Mouse (Mus musculus) heart, embryonic 11.5 days (tissue): ENCODE data around the gene Ankrd12. TPM values are rescaled to one million over a fixed set of nuclear protein-coding genes. Genes with fewer than 3 reads are reported as not detected.
"Not testable (repeated sequence)": the region's sequence is repeated elsewhere in the genome, so short reads cannot be mapped to it uniquely, and the experiment has no call there.

Experiments used
- ATAC-seq: fragments of 200-750 bp; cut with Nextera tagmentation; replicated peaks from 2 replicates; pipeline ENCODE4 v1.8.0; 2017; ENCODE audit warnings: moderate library complexity; ENCODE audit not compliant: insufficient number of reproducible peaks, low FRiP score, low TSS enrichment
- H3K27ac ChIP-seq: fragments of 300-500 bp; sonication (generic); 2 replicates; pipeline ENCODE4 v1.5.1; 2014; ENCODE audit warnings: mild to moderate bottlenecking, low read depth, low read length
- H3K27me3 ChIP-seq: fragments of 300-500 bp; sonication (generic); 2 replicates; pipeline ENCODE4 v1.6.1; 2014; ENCODE audit warnings: mild to moderate bottlenecking, low read length, mixed read lengths; ENCODE audit not compliant: control insufficient read depth, insufficient read depth
- H3K36me3 ChIP-seq: fragments of 300-500 bp; sonication (generic); 2 replicates; pipeline ENCODE4 v1.6.1; 2014; ENCODE audit warnings: mild to moderate bottlenecking, low read length, moderate library complexity, mixed read lengths; ENCODE audit not compliant: control insufficient read depth, insufficient read depth
- H3K4me1 ChIP-seq: fragments of 300-500 bp; sonication (generic); 2 replicates; pipeline ENCODE4 v1.6.1; 2014; ENCODE audit warnings: low read length; ENCODE audit not compliant: control insufficient read depth, insufficient read depth
- H3K4me2 ChIP-seq: fragments of 300-500 bp; sonication (generic); 2 replicates; pipeline ENCODE4 v1.6.1; 2014; ENCODE audit warnings: mild to moderate bottlenecking, moderate library complexity
- H3K4me3 ChIP-seq: fragments of 300-500 bp; sonication (generic); 2 replicates; pipeline ENCODE4 v1.5.1; 2014; ENCODE audit warnings: low read depth, low read length
- H3K9ac ChIP-seq: fragments of 300-500 bp; sonication (generic); 2 replicates; pipeline ENCODE4 v1.6.1; 2014; ENCODE audit warnings: mild to moderate bottlenecking, low read depth, low read length, moderate library complexity
- H3K9me3 ChIP-seq: fragments of 300-500 bp; sonication (generic); replicated peaks from 2 replicates; pipeline ENCODE4 v1.6.1; 2016; ENCODE audit warnings: low read length; ENCODE audit not compliant: control insufficient read depth
- WGBS: fragments of 180-500 bp; shearing (Covaris S2); extraction: QIAGEN DNeasy Blood & Tissue Kit; methylation state at CpG from one replicate; pipeline ENCODE4 v1.1.7; 2014; ENCODE audit not compliant: insufficient replicate concordance; 5-methylcytosine and 5-hydroxymethylcytosine counted together
- polyA plus RNA-seq: library from polyadenylated mRNA; unstranded; fragments of >200 nt; fragmentation: Nextera tagmentation; extraction: Ambion mirVana; gene quantifications from 2 replicates; pipeline ENCODE4 v1.2.1, GENCODE M21; 2014

Gene Ankrd12
- polyA plus RNA-seq, 1 experiment from 2014 or later, result 17.7 TPM

- H3K4me1 ChIP-seq, result no peaks in the 10 kb centered on the region
- no peaks in the 10 kb centered on the region for H3K36me3 ChIP-seq
- no peak overlapping the region for H3K27ac ChIP-seq
- no peak overlapping the region for H3K4me2 ChIP-seq
- ATAC-seq, result no peak
- no peak overlapping the region for H3K9ac ChIP-seq
- H3K9me3 ChIP-seq, result no peaks in the 10 kb centered on the region
- 74% methylated on average over 5 of the region's 5 CpGs for WGBS
- no peaks in the 10 kb centered on the region for H3K27me3 ChIP-seq
- no peak overlapping the region for H3K4me3 ChIP-seq
These were observed 35.9 kb downstream of the Ankrd12 start for GRCm38 (mm10) chr17:66041020-66041419.

- 90% methylated on average over 5 of the region's 5 CpGs for WGBS
- no peak overlapping the region for H3K27ac ChIP-seq
- H3K9ac ChIP-seq, result no peak overlapping the region
- H3K9me3 ChIP-seq, result no peaks in the 10 kb centered on the region
- no peaks in the 10 kb centered on the region for H3K4me1 ChIP-seq
- no peaks in the 10 kb centered on the region for H3K36me3 ChIP-seq
- ATAC-seq, result no peak
- H3K27me3 ChIP-seq, result no peaks in the 10 kb centered on the region
- H3K4me3 ChIP-seq, result no peak overlapping the region
- no peak overlapping the region for H3K4me2 ChIP-seq
These were observed 43.6 kb downstream of the Ankrd12 start for GRCm38 (mm10) chr17:66033239-66033638.

GRCm38 (mm10) chr17:66031991-66032390 lies 44.9 kb downstream of the Ankrd12 start:
- Histone ChIP-seq H3K9ac (no peak overlapping the region), H3K4me2 (no peak overlapping the region), H3K27me3 (no peaks in the 10 kb centered on the region), H3K4me3 (no peak overlapping the region), H3K4me1 (no peaks in the 10 kb centered on the region), H3K36me3 (peaks cover 2% of the 10 kb centered on the region; the same call in 1 of the 2 replicates), H3K27ac (no peak overlapping the region), H3K9me3 (no peaks in the 10 kb centered on the region)
- ATAC-seq, result no peak
- 92% methylated on average over 5 of the region's 5 CpGs for WGBS

GRCm38 (mm10) chr17:66024211-66024610 lies 52.7 kb downstream of the Ankrd12 start:
- H3K9me3 ChIP-seq, result no peaks in the 10 kb centered on the region
- ATAC-seq, result no peak
- whole genome bisulfite sequencing, result 90% methylated on average over 7 of the region's 7 CpGs

GRCm38 (mm10) chr17:66011790-66012189 lies 65.1 kb downstream of the Ankrd12 start:
- ATAC-seq, result no peak
- no peak overlapping the region for H3K9ac ChIP-seq
- H3K4me1 ChIP-seq, result no peaks in the 10 kb centered on the region
- H3K4me3 ChIP-seq, result no peak overlapping the region
- H3K27me3 ChIP-seq, result no peaks in the 10 kb centered on the region
- H3K4me2 ChIP-seq, result no peak overlapping the region
- no peaks in the 10 kb centered on the region for H3K36me3 ChIP-seq
- H3K27ac ChIP-seq, result no peak overlapping the region
- no peaks in the 10 kb centered on the region for H3K9me3 ChIP-seq
- 54% methylated on average over 2 of the region's 2 CpGs for WGBS

More at GRCm38 (mm10) chr17:66024211-66024610, 52.7 kb downstream of the Ankrd12 start:
- Histone ChIP-seq H3K27me3 (no peaks in the 10 kb centered on the region), H3K4me1 (no peaks in the 10 kb centered on the region), H3K4me2 (no peak overlapping the region), H3K9ac (no peak overlapping the region), H3K36me3 (peaks cover 6% of the 10 kb centered on the region; the same call in 1 of the 2 replicates), H3K4me3 (no peak overlapping the region), H3K27ac (no peak overlapping the region)

- ATAC-seq, result no peak
- Histone ChIP-seq H3K9ac (no peak overlapping the region), H3K4me1 (no peaks in the 10 kb centered on the region), H3K27me3 (no peaks in the 10 kb centered on the region), H3K36me3 (no peaks in the 10 kb centered on the region), H3K4me3 (no peak overlapping the region), H3K27ac (no peak overlapping the region), H3K9me3 (no peaks in the 10 kb centered on the region), H3K4me2 (no peak overlapping the region)
- WGBS, result 68% methylated on average over 5 of the region's 5 CpGs
These were observed 69.0 kb downstream of the Ankrd12 start for GRCm38 (mm10) chr17:66007892-66008291.

GRCm38 (mm10) chr17:66007473-66007872 lies 69.4 kb downstream of the Ankrd12 start:
- H3K4me1 ChIP-seq, result no peaks in the 10 kb centered on the region
- H3K9ac ChIP-seq, result no peak overlapping the region
- no peaks in the 10 kb centered on the region for H3K9me3 ChIP-seq
- no peaks in the 10 kb centered on the region for H3K27me3 ChIP-seq
- H3K4me3 ChIP-seq, result no peak overlapping the region
- WGBS, result 79% methylated on average over 2 of the region's 2 CpGs
- ATAC-seq, result no peak
- H3K27ac ChIP-seq, result no peak overlapping the region
- H3K4me2 ChIP-seq, result no peak overlapping the region
- H3K36me3 ChIP-seq, result no peaks in the 10 kb centered on the region

- Histone ChIP-seq H3K4me3 (no peak overlapping the region), H3K36me3 (no peaks in the 10 kb centered on the region), H3K4me1 (no peaks in the 10 kb centered on the region), H3K9me3 (no peaks in the 10 kb centered on the region), H3K27me3 (no peaks in the 10 kb centered on the region), H3K9ac (no peak overlapping the region), H3K27ac (no peak overlapping the region), H3K4me2 (no peak overlapping the region)
- no peak for ATAC-seq
- 71% methylated on average over 3 of the region's 3 CpGs for WGBS
These were observed 88.6 kb downstream of the Ankrd12 start for GRCm38 (mm10) chr17:65988151-65988820.

- not testable (repeated sequence) for H3K4me3 ChIP-seq, H3K36me3 ChIP-seq, H3K27ac ChIP-seq, H3K9ac ChIP-seq, H3K4me1 ChIP-seq, H3K27me3 ChIP-seq, H3K4me2 ChIP-seq, ATAC-seq, H3K9me3 ChIP-seq
These were observed 100.2 kb downstream of the Ankrd12 start for GRCm38 (mm10) chr17:65976720-65977119.
